Mouse (Mus musculus) spleen, postnatal 36 days (tissue): ENCODE data around the gene Fbxo34.
"Not testable (repeated sequence)": the region's sequence is repeated elsewhere in the genome, so short reads cannot be mapped to it uniquely, and the experiment has no call there.

Experiments used
- DNase-seq, 2 experiments: peaks; one replicate each; pipeline ENCODE4 v3.0.0; 2022; ENCODE audit warnings: low spot score in 2 of 2, mixed read lengths in 1 of 2

Fbxo34 gene

GRCm38 (mm10) chr14:47562530-47562929 is 112.3 kb downstream of the Fbxo34 start:
- DNase-seq = no peak

DNA sequence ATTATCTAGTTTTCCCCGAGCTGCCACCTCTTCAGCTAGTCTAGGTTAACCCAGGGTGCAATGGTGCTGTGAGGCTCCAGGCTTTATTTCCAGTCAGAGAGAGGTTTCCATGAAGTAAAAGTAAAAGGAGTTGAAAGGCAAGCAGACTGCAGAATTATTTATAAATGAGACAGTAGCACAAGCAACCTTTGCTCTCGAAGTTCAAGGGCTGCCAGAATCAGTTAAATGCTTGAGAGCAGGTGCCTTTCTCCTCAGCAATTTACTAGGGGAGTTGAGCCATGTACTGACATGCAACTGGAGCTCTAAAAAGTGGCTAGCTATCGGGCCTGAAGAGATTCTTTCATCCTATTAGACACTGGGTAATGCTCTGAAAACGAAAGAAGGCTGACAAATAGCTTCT is 112.9 kb downstream of the Fbxo34 start:
- DNase-seq = no peak

GRCm38 (mm10) chr14:47567962-47568652 is 117.9 kb downstream of the Fbxo34 start:
- DNase-seq = peak; percentile 80 to 87

GRCm38 (mm10) chr14:47570549-47570948 is 120.3 kb downstream of the Fbxo34 start, which contains the start of gene Atg14:
Gene Atg14, minus strand, starts transcription at chr14:47570649.
- DNase-seq = not testable (repeated sequence)

GRCm38 (mm10) chr14:47572707-47573106 is 122.5 kb downstream of the Fbxo34 start:
- no peak for DNase-seq

- DNase-seq = no peak
Measured at GRCm38 (mm10) chr14:47574721-47575120, 124.5 kb downstream of the Fbxo34 start.

DNA sequence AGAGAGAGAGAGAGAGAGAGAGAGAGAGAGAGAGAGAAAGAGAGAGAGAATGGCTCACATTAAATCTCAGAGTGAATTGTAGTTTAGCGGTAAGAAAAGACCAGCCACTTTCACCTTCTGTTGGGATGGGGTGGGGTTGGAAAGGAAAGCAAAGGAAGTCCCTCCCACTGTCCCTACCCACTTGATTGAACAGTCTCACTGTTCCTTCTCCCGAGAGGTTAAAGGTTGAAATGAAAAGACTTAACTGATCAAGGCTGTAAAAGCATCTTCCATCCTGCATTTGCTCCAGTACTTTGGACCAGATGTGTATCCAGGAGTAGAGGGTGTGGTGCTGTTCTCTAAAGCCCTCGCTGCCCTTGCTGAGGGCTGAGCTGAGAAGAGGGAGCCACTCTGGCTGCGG is 126.5 kb downstream of the Fbxo34 start:
- no peak for DNase-seq

GRCm38 (mm10) chr14:47578086-47578485 is 127.9 kb downstream of the Fbxo34 start:
- DNase-seq = no peak

GRCm38 (mm10) chr14:47581280-47581679 is 131.1 kb downstream of the Fbxo34 start:
- DNase-seq = no peak
